Mouse (Mus musculus) right cerebral cortex, postnatal 36 days (tissue): Measurements from ENCODE around the gene Vmn1r208.
"Not testable (repeated sequence)": the region's sequence is repeated elsewhere in the genome, so short reads cannot be mapped to it uniquely, and the experiment has no call there.

Experiments
- DNase-seq, 2 experiments: peaks; one replicate each; pipeline ENCODE4 v3.0.0; 2022; ENCODE audit warnings: low spot score in 2 of 2, mixed read lengths in 1 of 2

Vmn1r208 gene

GRCm38 (mm10) chr13:22777300-22777699 lies at the start of gene Vmn1r208:
Gene Vmn1r208, minus strand, starts transcription at chr13:22777400.
- not testable (repeated sequence) for DNase-seq

GRCm38 (mm10) chr13:22821601-22822000 lies 44.4 kb upstream of the Vmn1r208 start:
- not testable (repeated sequence) for DNase-seq

- not testable (repeated sequence) for DNase-seq
These were observed 32.4 kb upstream of the Vmn1r208 start, which contains the start of gene Vmn1r209 for GRCm38 (mm10) chr13:22809582-22809981. Gene Vmn1r209, minus strand, starts transcription at chr13:22809682.

GRCm38 (mm10) chr13:22788096-22788495 lies 10.9 kb upstream of the Vmn1r208 start:
- DNase-seq, result not testable (repeated sequence)

GRCm38 (mm10) chr13:22784159-22784558 lies 7.0 kb upstream of the Vmn1r208 start:
- not testable (repeated sequence) for DNase-seq

GRCm38 (mm10) chr13:22771592-22771991 lies 5.6 kb downstream of the Vmn1r208 start:
- DNase-seq, result not testable (repeated sequence)

- no peak for DNase-seq
These were observed 29.7 kb downstream of the Vmn1r208 start for GRCm38 (mm10) chr13:22747524-22747923.

- DNase-seq, result not testable (repeated sequence)
These were observed 47.7 kb downstream of the Vmn1r208 start, which contains the start of gene Vmn1r207-ps for GRCm38 (mm10) chr13:22729529-22729928. Gene Vmn1r207-ps, minus strand, starts transcription at chr13:22729629.
